Mouse (Mus musculus) forebrain, embryonic 14.5 days (tissue): ENCODE measurements around the gene Acot1. TPM values are rescaled to one million over a fixed set of nuclear protein-coding genes. Genes with fewer than 3 reads are reported as not detected.
"Not testable (repeated sequence)": the region's sequence is repeated elsewhere in the genome, so short reads cannot be mapped to it uniquely, and the experiment has no call there.

Experiments
- ATAC-seq: fragments of 200-750 bp; cut with Nextera tagmentation; 2 replicates; pipeline ENCODE4 v1.8.0; 2017; ENCODE audit warnings: mild to moderate bottlenecking, moderate library complexity
- DNase-seq: peaks from one replicate; pipeline ENCODE4 v3.0.0-alpha.2; 2015; ENCODE audit warnings: low spot score
- H3K27ac ChIP-seq: fragments of 300-500 bp; sonication (generic); 2 replicates; pipeline ENCODE4 v1.5.1; 2014; ENCODE audit warnings: low read depth, mild to moderate bottlenecking, control low read depth, low read length, moderate library complexity
- H3K27me3 ChIP-seq: fragments of 300-500 bp; sonication (generic); replicated peaks from 2 replicates; pipeline ENCODE4 v1.6.1; 2014; ENCODE audit warnings: low read length, control low read depth, mixed read lengths; ENCODE audit not compliant: control insufficient read depth, insufficient read depth
- H3K36me3 ChIP-seq: fragments of 300-500 bp; sonication (generic); 2 replicates; pipeline ENCODE4 v1.6.1; 2014; ENCODE audit warnings: low read length, control low read depth; ENCODE audit not compliant: control insufficient read depth, insufficient read depth
- H3K4me1 ChIP-seq: fragments of 300-500 bp; sonication (generic); 2 replicates; pipeline ENCODE4 v1.6.1; 2014; ENCODE audit warnings: antibody characterized with exemption, low read length, control low read depth; ENCODE audit not compliant: control insufficient read depth, insufficient read depth
- H3K4me2 ChIP-seq: fragments of 300-500 bp; sonication (generic); 2 replicates; pipeline ENCODE4 v1.6.1; 2014; ENCODE audit warnings: mild to moderate bottlenecking, control low read depth, low read length
- H3K4me3 ChIP-seq: fragments of 300-500 bp; sonication (generic); 2 replicates; pipeline ENCODE4 v1.5.1; 2014; ENCODE audit warnings: low read depth, low read length, control low read depth
- H3K9ac ChIP-seq: fragments of 300-500 bp; sonication (generic); 2 replicates; pipeline ENCODE4 v1.6.1; 2014; ENCODE audit warnings: mild to moderate bottlenecking, low read length, control low read depth, moderate library complexity
- H3K9me3 ChIP-seq: fragments of 300-500 bp; sonication (generic); replicated peaks from 2 replicates; pipeline ENCODE4 v1.6.1; 2016; ENCODE audit warnings: low read length, control low read depth, mixed read lengths; ENCODE audit not compliant: control insufficient read depth
- WGBS: fragments of 180-500 bp; shearing (Covaris S2); extraction: QIAGEN DNeasy Blood & Tissue Kit; methylation state at CpG from one replicate; pipeline ENCODE4 v1.1.7; 2014; 5-methylcytosine and 5-hydroxymethylcytosine counted together
- polyA plus RNA-seq: library from polyadenylated mRNA; unstranded; fragments of >200 nt; fragmentation: Nextera tagmentation; extraction: Ambion mirVana; gene quantifications from 2 replicates; pipeline ENCODE4 v1.2.1, GENCODE M21; 2014

Gene Acot1
- polyA plus RNA-seq, 1 experiment from 2014 or later, result 83.6 TPM

DNA sequence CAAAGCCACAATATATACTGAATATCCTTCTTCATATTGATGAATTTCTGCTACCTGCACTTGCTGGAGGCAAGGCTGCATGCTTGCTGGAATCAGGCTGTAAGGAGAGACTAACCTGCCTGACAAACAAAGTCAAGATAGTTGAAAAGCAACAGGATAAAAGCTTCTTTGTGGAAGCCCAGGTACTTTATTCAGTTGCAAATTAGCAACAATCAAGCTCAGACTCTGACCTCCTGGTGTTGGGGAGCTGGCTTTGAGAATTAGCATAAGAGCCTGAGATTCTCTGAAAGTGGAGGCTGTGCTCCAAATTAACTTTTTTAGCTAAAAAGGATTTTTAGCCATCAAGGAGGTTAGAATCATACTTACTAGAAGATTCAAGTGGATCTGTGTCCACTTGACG lies 19.8 kb downstream of the Acot1 start:
- H3K27me3 ChIP-seq, H3K9ac ChIP-seq, H3K27ac ChIP-seq, H3K4me3 ChIP-seq, H3K9me3 ChIP-seq, ATAC-seq, DNase-seq, H3K4me1 ChIP-seq, H3K36me3 ChIP-seq, H3K4me2 ChIP-seq: not testable (repeated sequence)
- WGBS, result 84% methylated on average over 1 of the region's 1 CpGs

DNA sequence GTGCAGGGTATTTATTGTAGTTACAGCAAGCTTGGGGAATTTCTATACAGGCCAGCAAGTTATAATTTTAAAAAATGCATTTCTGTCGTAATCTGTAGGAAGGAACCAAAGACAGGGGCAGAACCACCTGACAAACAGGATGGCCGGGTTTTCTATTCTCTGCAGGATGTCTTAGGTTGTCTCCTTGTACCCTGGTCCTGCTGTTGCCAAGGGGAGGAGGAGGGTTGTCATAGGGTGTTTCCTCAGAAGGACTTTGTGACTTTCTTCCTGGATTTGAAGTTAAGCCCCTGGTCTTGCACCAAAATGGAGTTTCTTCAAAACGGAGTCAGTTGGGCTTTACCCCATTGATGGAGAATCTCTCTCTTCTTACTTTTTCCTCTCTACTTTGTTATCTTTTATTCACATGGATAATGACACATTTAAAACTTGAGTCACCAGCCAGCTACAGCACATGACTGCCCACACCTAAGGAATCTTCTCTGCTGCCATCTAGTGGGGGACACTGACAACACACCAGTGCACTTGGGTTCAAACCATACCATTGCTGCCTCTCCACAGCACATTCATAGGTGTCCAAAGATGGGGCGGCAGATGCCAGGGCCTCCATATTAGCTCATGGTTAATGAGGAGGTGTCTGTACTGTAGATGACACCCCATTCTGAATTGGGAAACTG lies 21.5 kb downstream of the Acot1 start:
- DNase-seq, result peak; percentile 84
- no peak overlapping the region for H3K4me2 ChIP-seq
- H3K9me3 ChIP-seq, result no peaks in the 10 kb centered on the region
- H3K27ac ChIP-seq, result no peak overlapping the region
- no peak overlapping the region for H3K9ac ChIP-seq
- no peak overlapping the region for H3K4me3 ChIP-seq
- no peaks in the 10 kb centered on the region for H3K4me1 ChIP-seq
- 68% methylated on average over 4 of the region's 4 CpGs for WGBS
- ATAC-seq, result peak; percentile 80
- H3K27me3 ChIP-seq, result no peaks in the 10 kb centered on the region
- H3K36me3 ChIP-seq, result no peaks in the 10 kb centered on the region

- Histone ChIP-seq H3K9me3 (no peaks in the 10 kb centered on the region), H3K27ac (no peak overlapping the region), H3K27me3 (no peaks in the 10 kb centered on the region; the same call in 1 of the 2 replicates), H3K4me2 (no peak overlapping the region), H3K4me3 (no peak overlapping the region), H3K9ac (no peak overlapping the region), H3K36me3 (no peaks in the 10 kb centered on the region), H3K4me1 (no peaks in the 10 kb centered on the region)
- ATAC-seq (no peak), DNase-seq (no peak)
- 90% methylated on average over 4 of the region's 4 CpGs for WGBS
These were observed 23.6 kb downstream of the Acot1 start for GRCm38 (mm10) chr12:84032854-84033253.

- WGBS, result 85% methylated on average over 2 of the region's 2 CpGs
- not testable (repeated sequence) for H3K36me3 ChIP-seq, H3K27ac ChIP-seq, H3K27me3 ChIP-seq, H3K4me1 ChIP-seq, DNase-seq, H3K4me2 ChIP-seq, H3K4me3 ChIP-seq, H3K9ac ChIP-seq, H3K9me3 ChIP-seq, ATAC-seq
These were observed 24.0 kb downstream of the Acot1 start for GRCm38 (mm10) chr12:84033302-84033701.

DNA sequence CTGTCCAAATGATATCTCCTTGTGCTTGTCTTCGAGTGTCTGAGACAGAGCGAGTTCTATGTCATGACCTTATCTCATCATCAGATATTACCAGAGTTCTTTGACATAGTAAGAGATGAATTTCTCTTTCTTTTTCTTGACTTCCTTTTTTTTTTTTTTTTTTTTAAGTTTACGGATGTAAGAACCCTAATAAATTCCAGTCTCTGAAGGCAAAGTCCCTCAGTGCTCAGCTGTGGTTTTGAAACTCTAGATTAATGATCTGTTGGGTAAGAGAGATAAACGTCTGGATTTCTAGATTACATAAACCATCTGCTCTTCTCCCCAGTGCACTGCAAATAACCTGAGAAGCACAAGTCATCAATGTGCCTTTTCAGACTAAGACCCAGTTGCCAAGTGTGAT lies 24.8 kb downstream of the Acot1 start:
- ATAC-seq (no peak), DNase-seq (no peak)
- no peak overlapping the region for H3K4me2 ChIP-seq
- H3K9ac ChIP-seq, result no peak overlapping the region
- H3K27ac ChIP-seq, result no peak overlapping the region
- no peaks in the 10 kb centered on the region for H3K4me1 ChIP-seq
- H3K9me3 ChIP-seq, result no peaks in the 10 kb centered on the region
- WGBS, result 80% methylated on average over 4 of the region's 4 CpGs
- no peak overlapping the region for H3K4me3 ChIP-seq
- H3K36me3 ChIP-seq, result no peaks in the 10 kb centered on the region
- H3K27me3 ChIP-seq, result no peaks in the 10 kb centered on the region; the same call in 1 of the 2 replicates

DNA sequence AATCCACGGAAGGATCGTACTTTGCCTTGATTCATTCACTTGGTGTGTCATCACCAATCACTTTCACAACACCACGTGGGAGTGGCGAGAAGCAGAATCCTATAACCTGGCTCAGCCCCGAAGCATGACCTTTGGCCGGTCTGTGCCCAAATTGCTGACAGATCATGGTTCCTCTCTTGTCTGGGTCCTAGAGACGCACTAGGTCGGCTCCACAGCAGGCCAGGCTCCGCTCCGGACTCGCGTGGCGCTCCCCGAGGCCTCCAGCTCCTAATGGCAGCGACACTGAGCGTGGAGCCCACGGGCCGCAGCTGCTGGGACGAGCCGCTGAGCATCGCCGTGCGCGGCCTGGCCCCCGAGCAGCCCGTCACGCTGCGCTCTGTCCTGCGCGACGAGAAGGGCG lies 29.0 kb downstream of the Acot1 start, which contains the start of gene Acot4:
Gene Acot4, plus strand, starts transcription at position 139 of the 400 bp plus-strand sequence.
- not testable (repeated sequence) for H3K4me1 ChIP-seq, H3K36me3 ChIP-seq, H3K27ac ChIP-seq, H3K27me3 ChIP-seq, H3K9me3 ChIP-seq
- ATAC-seq (peak; percentile 32; the same call in 1 of the 2 replicates), DNase-seq (peak; percentile 8)
- H3K9ac ChIP-seq, result peak within 1 kb of the TSS; percentile 53; the same call in 1 of the 2 replicates
- WGBS, result 18% methylated on average over 17 of the region's 32 CpGs
- H3K4me2 ChIP-seq, result peak within 1 kb of the TSS; percentile 52
- peak within 1 kb of the TSS; percentile 36 for H3K4me3 ChIP-seq

GRCm38 (mm10) chr12:84038691-84039111 lies 29.4 kb downstream of the Acot1 start, which contains the start of gene Gm49366:
Gene Gm49366, plus strand, starts transcription at chr12:84038935.
- H3K4me3 ChIP-seq, result peak within 1 kb of the TSS; percentile 36
- H3K4me2 ChIP-seq, result peak within 1 kb of the TSS; percentile 52
- H3K4me1 ChIP-seq, H3K27me3 ChIP-seq, H3K27ac ChIP-seq, H3K36me3 ChIP-seq, H3K9me3 ChIP-seq: not testable (repeated sequence)
- 4% methylated on average over 33 of the region's 39 CpGs for WGBS
- DNase-seq (peak; percentile 7), ATAC-seq (peak; percentile 40; the same call in 1 of the 2 replicates)
- H3K9ac ChIP-seq, result peak within 1 kb of the TSS; percentile 53; the same call in 1 of the 2 replicates

- Histone ChIP-seq H3K27ac (no peak overlapping the region), H3K4me2 (no peak overlapping the region), H3K9ac (no peak overlapping the region), H3K9me3 (no peaks in the 10 kb centered on the region; the same call in 1 of the 2 replicates), H3K36me3 (no peaks in the 10 kb centered on the region), H3K4me3 (no peak overlapping the region), H3K4me1 (no peaks in the 10 kb centered on the region), H3K27me3 (no peaks in the 10 kb centered on the region; the same call in 1 of the 2 replicates)
- ATAC-seq, result no peak
- no peak for DNase-seq
- 90% methylated on average over 5 of the region's 5 CpGs for WGBS
These were observed 33.0 kb downstream of the Acot1 start for GRCm38 (mm10) chr12:84042248-84042647.

DNA sequence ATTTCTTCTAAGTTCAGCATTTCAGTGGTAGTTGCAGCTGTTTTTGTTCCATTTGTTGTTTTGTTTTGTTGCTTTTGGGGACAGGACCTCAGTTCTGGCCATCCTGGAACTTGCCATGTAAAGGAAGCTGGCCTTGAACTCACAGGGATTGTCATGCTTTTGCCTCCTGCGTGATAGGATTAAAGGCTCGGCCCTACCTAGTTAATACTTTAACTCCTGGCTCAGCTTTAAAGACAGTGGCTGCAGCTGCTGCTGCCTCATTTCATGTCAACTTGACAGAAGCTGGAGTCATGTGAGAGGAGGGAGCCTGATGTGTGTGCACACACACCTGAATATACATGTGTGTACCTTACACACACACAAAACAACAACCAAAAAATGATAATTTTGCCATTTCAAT lies 34.8 kb downstream of the Acot1 start:
- Histone ChIP-seq H3K9ac (no peak overlapping the region), H3K4me1 (no peaks in the 10 kb centered on the region), H3K9me3 (peaks cover 5% of the 10 kb centered on the region; the same call in 1 of the 2 replicates), H3K27ac (no peak overlapping the region), H3K27me3 (no peaks in the 10 kb centered on the region), H3K4me2 (no peak overlapping the region), H3K36me3 (no peaks in the 10 kb centered on the region), H3K4me3 (no peak overlapping the region)
- ATAC-seq (no peak), DNase-seq (no peak)
- 78% methylated on average over 2 of the region's 2 CpGs for WGBS
